10 mouse cellular contexts compared by ENCODE assay signal in the genomic region with DNA sequence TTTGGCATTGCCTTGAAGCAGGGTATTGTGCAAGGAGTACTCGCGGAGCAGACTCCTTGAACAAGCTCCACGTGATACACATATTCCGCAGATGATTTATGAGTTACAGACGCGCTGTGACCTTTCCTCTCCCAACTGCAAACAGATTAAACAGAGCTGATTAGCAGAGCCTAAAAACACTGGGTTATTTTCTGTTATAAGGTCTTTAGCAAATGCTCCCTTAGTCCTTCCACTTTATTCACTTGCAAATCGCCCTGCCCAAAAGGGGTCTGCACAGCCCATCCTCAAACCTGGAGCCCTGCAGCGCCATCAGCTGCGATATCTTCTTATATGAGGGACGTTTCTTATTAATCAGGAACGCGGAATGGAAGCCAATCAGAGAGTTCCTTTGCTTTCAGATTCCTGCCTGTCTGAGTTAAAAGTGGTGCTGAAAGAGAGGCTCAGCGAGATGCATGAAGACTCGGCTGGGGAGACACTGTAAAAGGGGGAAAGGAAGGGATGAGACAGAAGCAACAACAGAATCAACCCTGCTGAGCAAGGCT. TPM values are rescaled to one million over a fixed set of nuclear protein-coding genes. Genes with fewer than 3 reads are reported as not detected.
A peak's percentile ranks its signal among the peaks of the same experiment; 100 is the strongest.
DNase-seq lines count a peak whose midpoint lies in the region; ATAC-seq and TF ChIP-seq lines count a peak whose summit lies in the region.
"Had no signal": no experiment of that assay in that cellular context is flagged by ENCODE, and none has a peak within 500 bp of the region (broad histone marks: within the 10 kb centered on the region; RNA-seq: fewer than 3 reads in every experiment).

A gene (plus strand): TSS at position 287 of the 542 bp plus-strand sequence.

- no peaks in the 10 kb centered on the region for H3K36me3 ChIP-seq in heart, embryonic 14.5 days (ENCODE audit: control insufficient read depth, insufficient read depth, low read length)
- no peaks in the 10 kb centered on the region for H3K36me3 ChIP-seq in heart, adult 2 months (ENCODE audit: control insufficient read depth, insufficient read depth, low read length)
- H3K36me3 ChIP-seq in midbrain, embryonic 14.5 days (ENCODE audit: control insufficient read depth, insufficient read depth, low read length), result no peaks in the 10 kb centered on the region
- H3K36me3 ChIP-seq: G1E had no signal

- no peaks in the 10 kb centered on the region for H3K27me3 ChIP-seq in heart, embryonic 14.5 days (ENCODE audit: control insufficient read depth, insufficient read depth, low read length)
- H3K27me3 ChIP-seq in heart, adult 2 months (ENCODE audit: control insufficient read depth, insufficient read depth, low read length), result no peaks in the 10 kb centered on the region
- no peaks in the 10 kb centered on the region for H3K27me3 ChIP-seq in midbrain, embryonic 14.5 days (ENCODE audit: control insufficient read depth, insufficient read depth, low read length)
- H3K27me3 ChIP-seq: megakaryocyte, embryonic 14.5 days had no signal

- no peaks in the 10 kb centered on the region for H3K4me1 ChIP-seq in heart, embryonic 14.5 days (ENCODE audit: control insufficient read depth in 2 of 2, insufficient read depth in 2 of 2, low read length in 2 of 2)
- H3K4me1 ChIP-seq in heart, adult 2 months (ENCODE audit: control insufficient read depth, insufficient read depth, low read length), result no peaks in the 10 kb centered on the region
- H3K4me1 ChIP-seq in midbrain, embryonic 14.5 days (ENCODE audit: control insufficient read depth, insufficient read depth, low read length), result no peaks in the 10 kb centered on the region
- H3K4me1 ChIP-seq: megakaryocyte, embryonic 14.5 days had no signal

- no peak for ATAC-seq in heart, embryonic 14.5 days (ENCODE audit: insufficient number of reproducible peaks, insufficient read depth, low FRiP score, low read depth)
- peak; percentile 64; the same call in 1 of the 2 replicates for ATAC-seq in midbrain, embryonic 14.5 days (ENCODE audit: low FRiP score, low TSS enrichment)

- peak within 1 kb of the TSS; percentile 54; the same call in 1 of the 2 replicates for H3K9ac ChIP-seq in heart, embryonic 14.5 days (ENCODE audit: low read length)
- H3K9ac ChIP-seq in heart, adult 2 months (ENCODE audit: low read depth, low read length), result no peak within 1 kb of the TSS
- H3K9ac ChIP-seq in midbrain, embryonic 14.5 days (replicated peaks; ENCODE audit: low read length), result peak within 1 kb of the TSS; percentile 14

- WGBS in heart, embryonic 14.5 days, result 8% methylated on average over 14 of the region's 14 CpGs
- 5% methylated on average over 14 of the region's 14 CpGs for WGBS in heart, adult 2 months
- 2% methylated on average over 14 of the region's 14 CpGs for WGBS in midbrain, embryonic 14.5 days

- intact Hi-C loops in heart, adult 2 months (cut with DNase I), result no loop called here

- DNase-seq in heart, adult 2 months, result no peak
- DNase-seq in adrenal gland, postnatal 36 days, result peak; percentile 40 to 55
- peak; percentile 9 to 35 for DNase-seq in frontal cortex, postnatal 14 days (ENCODE audit: low spot score in 2 of 2)
- DNase-seq in layer of hippocampus, postnatal 25 days (ENCODE audit: extremely low spot score in 1 of 2, low spot score in 1 of 2), result peak; percentile 31 to 41
- DNase-seq in midbrain, embryonic 14.5 days, result peak; percentile 72
- no peak for DNase-seq in thymus, postnatal 10 days (ENCODE audit: low spot score in 2 of 2)
- no peak for DNase-seq in cerebellum, adult 18-20 months

- H3K4me3 ChIP-seq in heart, embryonic 14.5 days (ENCODE audit: control insufficient read depth in 1 of 2, insufficient read depth in 1 of 2, low read depth in 1 of 2, low read length in 2 of 2), result peak within 1 kb of the TSS; percentile 35 to 36
- no peak within 1 kb of the TSS for H3K4me3 ChIP-seq in heart, adult 2 months
- H3K4me3 ChIP-seq in midbrain, embryonic 14.5 days (replicated peaks; ENCODE audit: low read depth, low read length), result peak within 1 kb of the TSS; percentile 37
- H3K4me3 ChIP-seq: megakaryocyte, embryonic 14.5 days had no signal

- no peaks in the 10 kb centered on the region for H3K9me3 ChIP-seq in heart, embryonic 14.5 days (ENCODE audit: control insufficient read depth, low read length)
- no peaks in the 10 kb centered on the region for H3K9me3 ChIP-seq in midbrain, embryonic 14.5 days (ENCODE audit: control insufficient read depth, low read length)
- H3K9me3 ChIP-seq: G1E; megakaryocyte, embryonic 14.5 days had no signal

- TF ChIP-seq POLR2A in heart, adult 2 months (IDR thresholded peaks at IDR 0.05; ENCODE audit: insufficient read depth, low read depth, low read length), result no peak

- no peaks in the 10 kb centered on the region for H3K79me2 ChIP-seq in heart, adult 2 months (replicated peaks; ENCODE audit: control insufficient read depth, insufficient read depth, low read length)

- H3K4me2 ChIP-seq in heart, embryonic 14.5 days (ENCODE audit: low read length), result peak within 1 kb of the TSS; percentile 68
- H3K4me2 ChIP-seq in midbrain, embryonic 14.5 days (ENCODE audit: low read length), result peak within 1 kb of the TSS; percentile 59

- no peak within 1 kb of the TSS for H3K27ac ChIP-seq in heart, embryonic 14.5 days (replicated peaks in 1 of 2; ENCODE audit: control insufficient read depth in 1 of 2, insufficient read depth in 1 of 2, low read depth in 2 of 2, low read length in 2 of 2)
- no peak within 1 kb of the TSS for H3K27ac ChIP-seq in heart, adult 2 months
- H3K27ac ChIP-seq in midbrain, embryonic 14.5 days (replicated peaks; ENCODE audit: low read depth, low read length), result peak within 1 kb of the TSS; percentile 8

- no peak for TF ChIP-seq EP300 in heart, adult 2 months (IDR thresholded peaks at IDR 0.05; ENCODE audit: insufficient read depth, low read depth, low read length)

- no peak for TF ChIP-seq CTCF in heart, adult 2 months (IDR thresholded peaks at IDR 0.05)

RNA-seq across cellular contexts. Expression of the gene that starts here (rescaled TPM):
- 0.05 TPM in 1 of 2 replicates, not detected in the other for polyA plus RNA-seq in heart, embryonic 14.5 days (2014; fragmentation: Nextera tagmentation; extraction: Ambion mirVana)
- not detected for total RNA-seq in heart, adult 2 months (2021)
- polyA plus RNA-seq in heart, adult 2 months (2012; rRNA removed), result 0.04 TPM in 1 of 2 replicates, not detected in the other
- 1 to 10 TPM in 1 of 2 experiments, under 1 TPM in 1; 0.17 to 3.4 TPM for total RNA-seq in adrenal gland, postnatal 36 days (2021)
- 10 to 100 TPM; 38.4 to 39.1 TPM for total RNA-seq in layer of hippocampus, postnatal 25 days (2021)
- polyA plus RNA-seq in midbrain, embryonic 14.5 days (2014; fragmentation: Nextera tagmentation; extraction: Ambion mirVana), result 12.9 and 14.1 TPM in 2 replicates
- polyA plus RNA-seq: G1E had no signal

Comparison
In these comparisons a context has a peak if more than half of its experiments do, and no peak if none do; other contexts are left out.
1. RNA of the gene that starts here (total RNA-seq): 38.4 to 39.1 TPM in layer of hippocampus, postnatal 25 days; 0.17 to 3.4 TPM in adrenal gland, postnatal 36 days and not detected in heart, adult 2 months; every median in the first group is over 4 times any median in the second.
2. RNA of the gene that starts here (polyA plus RNA-seq): 12.9 to 14.1 TPM in midbrain, embryonic 14.5 days; 0.05 TPM in heart, embryonic 14.5 days and 0.04 TPM in heart, adult 2 months; every median in the first group is over 10 times any median in the second.
3. DNase-seq: peak in adrenal gland, postnatal 36 days (2 of 2), frontal cortex, postnatal 14 days (2 of 2), layer of hippocampus, postnatal 25 days (2 of 2) and midbrain, embryonic 14.5 days (single experiment); none in heart, adult 2 months (0 of 2), thymus, postnatal 10 days (0 of 2) and cerebellum, adult 18-20 months (0 of 2).